Mouse (Mus musculus) forebrain, postnatal 0 days (tissue): ENCODE measurements around the gene Lrpprc. TPM values are rescaled to one million over a fixed set of nuclear protein-coding genes. Genes with fewer than 3 reads are reported as not detected.

Experiments
- ATAC-seq: fragments of 200-750 bp; cut with Nextera tagmentation; 2 replicates; pipeline ENCODE4 v1.8.0; 2017; ENCODE audit warnings: mild to moderate bottlenecking, moderate library complexity
- DNase-seq: peaks from one replicate; pipeline ENCODE4 v3.0.0-alpha.2; 2015
- H3K27ac ChIP-seq: fragments of 300-500 bp; sonication (generic); 2 replicates; pipeline ENCODE4 v1.5.1; 2014; ENCODE audit warnings: low read depth, mild to moderate bottlenecking, antibody characterized with exemption, low read length, moderate library complexity, mixed read lengths
- H3K27me3 ChIP-seq: fragments of 300-500 bp; sonication (generic); 2 replicates; pipeline ENCODE4 v1.6.1; 2014; ENCODE audit warnings: mild to moderate bottlenecking, low read length, mixed read lengths; ENCODE audit not compliant: insufficient read depth
- H3K36me3 ChIP-seq: fragments of 300-500 bp; sonication (generic); 2 replicates; pipeline ENCODE4 v1.6.1; 2014; ENCODE audit warnings: mild to moderate bottlenecking, moderate library complexity; ENCODE audit not compliant: insufficient read depth
- H3K4me1 ChIP-seq: fragments of 300-500 bp; sonication (generic); 2 replicates; pipeline ENCODE4 v1.6.1; 2014; ENCODE audit warnings: antibody characterized with exemption; ENCODE audit not compliant: insufficient read depth
- H3K4me2 ChIP-seq: fragments of 300-500 bp; sonication (generic); 2 replicates; pipeline ENCODE4 v1.6.1; 2014; ENCODE audit warnings: low read depth, mild to moderate bottlenecking, moderate library complexity
- H3K4me3 ChIP-seq: fragments of 300-500 bp; sonication (generic); 2 replicates; pipeline ENCODE4 v1.5.1; 2014; ENCODE audit warnings: low read depth, low read length, mixed read lengths
- H3K9ac ChIP-seq: fragments of 300-500 bp; sonication (generic); 2 replicates; pipeline ENCODE4 v1.6.1; 2014; ENCODE audit warnings: mild to moderate bottlenecking
- H3K9me3 ChIP-seq: fragments of 300-500 bp; sonication (generic); 2 replicates; pipeline ENCODE4 v1.6.1; 2016; ENCODE audit warnings: low read length
- CTCF ChIP-seq: sonication (generic); IDR thresholded peaks from 2 replicates; pipeline ENCODE4 v1.5.1; 2016; ENCODE audit warnings: antibody characterized with exemption, control low read depth, low read depth
- WGBS: fragments of 180-500 bp; shearing (Covaris S2); extraction: QIAGEN DNeasy Blood & Tissue Kit; methylation state at CpG from one replicate; pipeline ENCODE4 v1.1.7; 2014; 5-methylcytosine and 5-hydroxymethylcytosine counted together
- polyA plus RNA-seq: library from polyadenylated mRNA; unstranded; fragments of >200 nt; fragmentation: Nextera tagmentation; extraction: Ambion mirVana; gene quantifications from 2 replicates; pipeline ENCODE4 v1.2.1, GENCODE M21; 2015
- total RNA-seq: library from RNA; depleted of rRNA; stranded (reverse); fragments of >200 nt; gene quantifications from 2 replicates; pipeline ENCODE4 v1.2.3, GENCODE M21; 2014

Gene Lrpprc
- total and polyA plus RNA-seq, 2 experiments from 2014 or later, result 36.7 to 76.7 TPM

GRCm38 (mm10) chr17:84724028-84724427, 66.6 kb downstream of the Lrpprc start:
- DNase-seq, result no peak
- Histone ChIP-seq H3K4me2 (no peak overlapping the region), H3K27me3 (no peaks in the 10 kb centered on the region), H3K36me3 (peaks cover 26% of the 10 kb centered on the region), H3K27ac (no peak overlapping the region), H3K4me3 (no peak overlapping the region), H3K4me1 (no peaks in the 10 kb centered on the region), H3K9me3 (no peaks in the 10 kb centered on the region), H3K9ac (no peak overlapping the region)
- WGBS, result 73% methylated on average over 9 of the region's 9 CpGs
- TF ChIP-seq CTCF, result no peak
- no peak for ATAC-seq

GRCm38 (mm10) chr17:84719105-84719504, 71.5 kb downstream of the Lrpprc start:
- no peak overlapping the region for H3K9ac ChIP-seq
- no peaks in the 10 kb centered on the region for H3K9me3 ChIP-seq
- peaks cover 11% of the 10 kb centered on the region for H3K36me3 ChIP-seq
- H3K27ac ChIP-seq, result no peak overlapping the region
- no peaks in the 10 kb centered on the region for H3K27me3 ChIP-seq
- no peak overlapping the region for H3K4me2 ChIP-seq
- H3K4me1 ChIP-seq, result no peaks in the 10 kb centered on the region
- TF ChIP-seq CTCF, result no peak
- 91% methylated on average over 3 of the region's 3 CpGs for WGBS
- no peak overlapping the region for H3K4me3 ChIP-seq
- DNase-seq (no peak), ATAC-seq (no peak)

GRCm38 (mm10) chr17:84717416-84717815, 73.2 kb downstream of the Lrpprc start:
- peaks cover 11% of the 10 kb centered on the region for H3K36me3 ChIP-seq
- no peak overlapping the region for H3K4me3 ChIP-seq
- DNase-seq (no peak), ATAC-seq (no peak)
- H3K9ac ChIP-seq, result no peak overlapping the region
- H3K4me1 ChIP-seq, result no peaks in the 10 kb centered on the region
- H3K27me3 ChIP-seq, result no peaks in the 10 kb centered on the region
- WGBS, result 86% methylated on average over 5 of the region's 5 CpGs
- H3K27ac ChIP-seq, result no peak overlapping the region
- no peaks in the 10 kb centered on the region for H3K9me3 ChIP-seq
- no peak overlapping the region for H3K4me2 ChIP-seq
- TF ChIP-seq CTCF, result no peak

GRCm38 (mm10) chr17:84716252-84716872, 74.2 kb downstream of the Lrpprc start:
- ATAC-seq, result peak; percentile 64; the same call in 1 of the 2 replicates
- no peaks in the 10 kb centered on the region for H3K27me3 ChIP-seq
- 39% methylated on average over 16 of the region's 16 CpGs for WGBS
- H3K36me3 ChIP-seq, result peaks cover 2% of the 10 kb centered on the region; the same call in 1 of the 2 replicates
- peak; percentile 34 for DNase-seq
- no peak overlapping the region for H3K4me2 ChIP-seq
- no peak overlapping the region for H3K9ac ChIP-seq
- no peak overlapping the region for H3K4me3 ChIP-seq
- no peak overlapping the region for H3K27ac ChIP-seq
- H3K4me1 ChIP-seq, result no peaks in the 10 kb centered on the region
- H3K9me3 ChIP-seq, result no peaks in the 10 kb centered on the region
- no peak for TF ChIP-seq CTCF

- no peak overlapping the region for H3K9ac ChIP-seq
- no peaks in the 10 kb centered on the region for H3K36me3 ChIP-seq
- no peaks in the 10 kb centered on the region for H3K9me3 ChIP-seq
- H3K4me3 ChIP-seq, result no peak overlapping the region
- DNase-seq, result no peak
- TF ChIP-seq CTCF, result no peak
- peaks cover 3% of the 10 kb centered on the region; the same call in 1 of the 2 replicates for H3K4me1 ChIP-seq
- H3K27ac ChIP-seq, result no peak overlapping the region
- no peak for ATAC-seq
- H3K27me3 ChIP-seq, result no peaks in the 10 kb centered on the region
- no peak overlapping the region for H3K4me2 ChIP-seq
- WGBS, result 51% methylated on average over 4 of the region's 4 CpGs
These were observed 75.7 kb downstream of the Lrpprc start for GRCm38 (mm10) chr17:84714930-84715329.

- no peaks in the 10 kb centered on the region for H3K27me3 ChIP-seq
- no peaks in the 10 kb centered on the region for H3K9me3 ChIP-seq
- DNase-seq, result peak; percentile 38
- 48% methylated on average over 18 of the region's 18 CpGs for WGBS
- no peak overlapping the region for H3K4me3 ChIP-seq
- TF ChIP-seq CTCF, result no peak
- peak overlapping the region; percentile 52; the same call in 1 of the 2 replicates for H3K27ac ChIP-seq
- no peak overlapping the region for H3K9ac ChIP-seq
- no peaks in the 10 kb centered on the region; the same call in 1 of the 2 replicates for H3K36me3 ChIP-seq
- peaks cover 14% of the 10 kb centered on the region; the same call in 1 of the 2 replicates for H3K4me1 ChIP-seq
- peak; percentile 47 for ATAC-seq
- no peak overlapping the region for H3K4me2 ChIP-seq
These were observed 76.9 kb downstream of the Lrpprc start for GRCm38 (mm10) chr17:84713563-84714164.

- peak overlapping the region; percentile 20 for H3K4me2 ChIP-seq
- DNase-seq (peak; percentile 66), ATAC-seq (peak; percentile 53)
- H3K9ac ChIP-seq, result no peak overlapping the region
- H3K4me1 ChIP-seq, result peaks cover 14% of the 10 kb centered on the region; the same call in 1 of the 2 replicates
- no peak overlapping the region for H3K4me3 ChIP-seq
- no peaks in the 10 kb centered on the region for H3K27me3 ChIP-seq
- H3K9me3 ChIP-seq, result no peaks in the 10 kb centered on the region
- peaks cover 10% of the 10 kb centered on the region; the same call in 1 of the 2 replicates for H3K36me3 ChIP-seq
- 12% methylated on average over 17 of the region's 17 CpGs for WGBS
- H3K27ac ChIP-seq, result peak overlapping the region; percentile 60; the same call in 1 of the 2 replicates
- peak; percentile 22; the same call in 1 of the 2 replicates for TF ChIP-seq CTCF
These were observed 81.2 kb downstream of the Lrpprc start for GRCm38 (mm10) chr17:84709403-84709851.
